Mouse (Mus musculus): Measurements from ENCODE around the gene Otos. TPM values are rescaled to one million over a fixed set of nuclear protein-coding genes. Genes with fewer than 3 reads are reported as not detected.

The Otos gene
- total RNA-seq, 1 experiment = not detected

GRCm38 (mm10) chr1:92686994-92687393 lies 38.4 kb upstream of the Otos start:
- H3K9me3 ChIP-seq (ENCODE audit: control insufficient read depth, insufficient read depth, low read depth, low read length) = no peaks in the 10 kb centered on the region
- no peak overlapping the region for H3K27ac ChIP-seq (ENCODE audit: insufficient read depth, low read depth, low read length, poor library complexity, severe bottlenecking)
- DNase-seq (ENCODE audit: low read depth, low spot score) = no peak
- no peaks in the 10 kb centered on the region for H3K4me1 ChIP-seq (ENCODE audit: control insufficient read depth in 2 of 2, insufficient read depth in 2 of 2, low read length in 2 of 2, poor library complexity in 1 of 2)
- in situ Hi-C loops (cut with MboI; ENCODE audit: low sequenced_read_pairs in 2 of 2, unreplicated experiment in 2 of 2) = no loop called here
- H3K36me3 ChIP-seq (ENCODE audit: control insufficient read depth, insufficient read depth, low read length, poor library complexity, severe bottlenecking) = no peaks in the 10 kb centered on the region
- no peak overlapping the region for H3K4me3 ChIP-seq (ENCODE audit: insufficient read depth in 1 of 2, low read depth in 1 of 2, low read length in 2 of 2, poor library complexity in 1 of 2, severe bottlenecking in 1 of 2)
- TF ChIP-seq HCFC1 (IDR thresholded peaks at IDR 0.05; ENCODE audit: borderline replicate concordance, insufficient read depth, low read length) (no peak), ZC3H11A (IDR thresholded peaks at IDR 0.05; ENCODE audit: borderline replicate concordance, low read depth, low read length) (no peak), MAFK (IDR thresholded peaks at IDR 0.05; ENCODE audit: insufficient read depth, low read depth, low read length) (no peak), ZNF384 (IDR thresholded peaks at IDR 0.05; ENCODE audit: low read depth, low read length) (no peak), CHD2 (IDR thresholded peaks at IDR 0.05; ENCODE audit: low read depth, low read length) (no peak)
- H3K9ac ChIP-seq (ENCODE audit: insufficient read depth, low read depth, low read length, poor library complexity, severe bottlenecking) = no peak overlapping the region

GRCm38 (mm10) chr1:92683151-92683550 lies 34.5 kb upstream of the Otos start:
- H3K4me3 ChIP-seq (ENCODE audit: insufficient read depth in 1 of 2, low read depth in 1 of 2, low read length in 2 of 2, poor library complexity in 1 of 2, severe bottlenecking in 1 of 2) = no peak overlapping the region
- no peak for DNase-seq (ENCODE audit: low read depth, low spot score)
- no peak overlapping the region for H3K9ac ChIP-seq (ENCODE audit: insufficient read depth, low read depth, low read length, poor library complexity, severe bottlenecking)
- H3K4me1 ChIP-seq (ENCODE audit: control insufficient read depth in 2 of 2, insufficient read depth in 2 of 2, low read length in 2 of 2, poor library complexity in 1 of 2) = no peaks in the 10 kb centered on the region
- no peaks in the 10 kb centered on the region for H3K9me3 ChIP-seq (ENCODE audit: control insufficient read depth, insufficient read depth, low read depth, low read length)
- TF ChIP-seq HCFC1 (IDR thresholded peaks at IDR 0.05; ENCODE audit: borderline replicate concordance, insufficient read depth, low read length) (no peak), ZC3H11A (IDR thresholded peaks at IDR 0.05; ENCODE audit: borderline replicate concordance, low read depth, low read length) (no peak), CHD2 (IDR thresholded peaks at IDR 0.05; ENCODE audit: low read depth, low read length) (no peak), ZNF384 (IDR thresholded peaks at IDR 0.05; ENCODE audit: low read depth, low read length) (no peak), MAFK (IDR thresholded peaks at IDR 0.05; ENCODE audit: insufficient read depth, low read depth, low read length) (no peak)
- in situ Hi-C loops (cut with MboI; ENCODE audit: low sequenced_read_pairs in 2 of 2, unreplicated experiment in 2 of 2) = no loop called here
- H3K27ac ChIP-seq (ENCODE audit: insufficient read depth, low read depth, low read length, poor library complexity, severe bottlenecking) = no peak overlapping the region
- no peaks in the 10 kb centered on the region for H3K36me3 ChIP-seq (ENCODE audit: control insufficient read depth, insufficient read depth, low read length, poor library complexity, severe bottlenecking)

GRCm38 (mm10) chr1:92680668-92681603 lies 32.3 kb upstream of the Otos start:
- in situ Hi-C loops (cut with MboI; ENCODE audit: low sequenced_read_pairs in 2 of 2, unreplicated experiment in 2 of 2) = no loop called here
- no peaks in the 10 kb centered on the region for H3K4me1 ChIP-seq (ENCODE audit: control insufficient read depth in 2 of 2, insufficient read depth in 2 of 2, low read length in 2 of 2, poor library complexity in 1 of 2)
- TF ChIP-seq CHD2 (IDR thresholded peaks at IDR 0.05; ENCODE audit: low read depth, low read length) (no peak), ZNF384 (IDR thresholded peaks at IDR 0.05; ENCODE audit: low read depth, low read length) (no peak), ZC3H11A (IDR thresholded peaks at IDR 0.05; ENCODE audit: borderline replicate concordance, low read depth, low read length) (no peak), HCFC1 (IDR thresholded peaks at IDR 0.05; ENCODE audit: borderline replicate concordance, insufficient read depth, low read length) (no peak), MAFK (IDR thresholded peaks at IDR 0.05; ENCODE audit: insufficient read depth, low read depth, low read length) (no peak)
- no peak overlapping the region for H3K4me3 ChIP-seq (ENCODE audit: insufficient read depth in 1 of 2, low read depth in 1 of 2, low read length in 2 of 2, poor library complexity in 1 of 2, severe bottlenecking in 1 of 2)
- no peak overlapping the region for H3K9ac ChIP-seq (ENCODE audit: insufficient read depth, low read depth, low read length, poor library complexity, severe bottlenecking)
- H3K36me3 ChIP-seq (ENCODE audit: control insufficient read depth, insufficient read depth, low read length, poor library complexity, severe bottlenecking) = no peaks in the 10 kb centered on the region
- no peak for DNase-seq (ENCODE audit: low read depth, low spot score)
- no peaks in the 10 kb centered on the region for H3K9me3 ChIP-seq (ENCODE audit: control insufficient read depth, insufficient read depth, low read depth, low read length)
- no peak overlapping the region for H3K27ac ChIP-seq (ENCODE audit: insufficient read depth, low read depth, low read length, poor library complexity, severe bottlenecking)

GRCm38 (mm10) chr1:92678757-92679156 lies 30.1 kb upstream of the Otos start:
- Histone ChIP-seq H3K27ac (ENCODE audit: insufficient read depth, low read depth, low read length, poor library complexity, severe bottlenecking) (no peak overlapping the region), H3K9ac (ENCODE audit: insufficient read depth, low read depth, low read length, poor library complexity, severe bottlenecking) (no peak overlapping the region), H3K9me3 (ENCODE audit: control insufficient read depth, insufficient read depth, low read depth, low read length) (no peaks in the 10 kb centered on the region), H3K36me3 (ENCODE audit: control insufficient read depth, insufficient read depth, low read length, poor library complexity, severe bottlenecking) (no peaks in the 10 kb centered on the region), H3K4me1 (ENCODE audit: control insufficient read depth in 2 of 2, insufficient read depth in 2 of 2, low read length in 2 of 2, poor library complexity in 1 of 2) (no peaks in the 10 kb centered on the region), H3K4me3 (ENCODE audit: insufficient read depth in 1 of 2, low read depth in 1 of 2, low read length in 2 of 2, poor library complexity in 1 of 2, severe bottlenecking in 1 of 2) (no peak overlapping the region)
- DNase-seq (ENCODE audit: low read depth, low spot score) = no peak
- in situ Hi-C loops (cut with MboI; ENCODE audit: low sequenced_read_pairs in 2 of 2, unreplicated experiment in 2 of 2) = no loop called here
- TF ChIP-seq CHD2 (IDR thresholded peaks at IDR 0.05; ENCODE audit: low read depth, low read length) (no peak), ZNF384 (IDR thresholded peaks at IDR 0.05; ENCODE audit: low read depth, low read length) (no peak), MAFK (IDR thresholded peaks at IDR 0.05; ENCODE audit: insufficient read depth, low read depth, low read length) (no peak), ZC3H11A (IDR thresholded peaks at IDR 0.05; ENCODE audit: borderline replicate concordance, low read depth, low read length) (no peak), HCFC1 (IDR thresholded peaks at IDR 0.05; ENCODE audit: borderline replicate concordance, insufficient read depth, low read length) (no peak)
